In the genomic region with DNA sequence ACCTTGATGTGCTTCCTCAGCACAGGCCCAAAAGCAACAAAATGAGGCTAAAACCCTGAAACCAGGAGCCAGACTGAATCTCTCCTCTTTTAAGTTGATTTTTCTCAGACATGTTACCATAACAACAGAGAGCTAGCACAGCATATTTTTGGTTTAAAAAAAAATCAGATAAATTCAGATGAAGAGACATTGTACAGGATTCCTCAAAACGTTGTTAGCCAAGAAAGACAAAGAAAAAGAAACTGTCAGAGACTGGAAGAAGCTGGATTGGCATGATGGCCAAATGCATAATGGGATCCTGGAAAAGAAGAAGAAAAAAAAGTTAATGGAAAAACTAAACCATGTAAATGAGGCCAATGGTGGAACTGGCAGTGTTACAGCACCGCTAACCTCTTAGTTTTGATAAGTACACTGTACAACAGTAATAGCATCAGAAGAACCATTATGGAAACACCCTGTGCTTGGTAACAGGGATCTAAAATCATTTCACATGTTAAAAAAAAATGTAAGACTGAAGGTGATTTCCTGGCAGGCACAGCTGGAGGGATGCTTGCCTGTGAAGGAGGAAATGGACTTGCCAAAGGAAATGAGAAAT, we compare ENCODE assay signal across 21 mouse cellular contexts.
A peak's percentile ranks its signal among the peaks of the same experiment; 100 is the strongest.
DNase-seq lines count a peak whose midpoint lies in the region; ATAC-seq and TF ChIP-seq lines count a peak whose summit lies in the region.
"Had no signal": no experiment of that assay in that cellular context is flagged by ENCODE, and none has a peak within 500 bp of the region (broad histone marks: within the 10 kb centered on the region; RNA-seq: fewer than 3 reads in every experiment).

No protein-coding gene starts in this region.

- no peak overlapping the region for H3K4me3 ChIP-seq in forebrain, embryonic 16.5 days (replicated peaks; ENCODE audit: low read length)
- no peak overlapping the region for H3K4me3 ChIP-seq in forebrain, embryonic 10.5 days
- H3K4me3 ChIP-seq in lung, embryonic 16.5 days (ENCODE audit: low read length): no peak overlapping the region
- no peak overlapping the region for H3K4me3 ChIP-seq in lung, adult 2 months (replicated peaks; ENCODE audit: extremely low read depth, low read depth, low read length)
- H3K4me3 ChIP-seq: kidney, embryonic 15.5 days; limb, embryonic 13.5 days; liver, embryonic 13.5 days; midbrain, embryonic 12.5 days; neural tube, embryonic 13.5 days had no signal

- 0 out of 2 replicates have a peak, but pooled peaks have one; percentile 33 for ATAC-seq in forebrain, embryonic 16.5 days
- peak; percentile 77 for ATAC-seq in lung, embryonic 16.5 days (ENCODE audit: low read depth)
- ATAC-seq: inflammation-experienced regulatory T-cells, adult 6 months had no signal

- no peak for TF ChIP-seq POLR2A in lung, adult 2 months (IDR thresholded peaks at IDR 0.05; ENCODE audit: borderline replicate concordance, extremely low read depth, low read depth, low read length)

- no peak for DNase-seq in forebrain, embryonic 10.5 days (ENCODE audit: extremely low spot score, low spot score)
- DNase-seq in kidney, postnatal 10 days: peak; percentile 9
- DNase-seq in kidney, adult 11 months: no peak
- DNase-seq in lung, adult 2 months: no peak
- peak; percentile 12 to 25 for DNase-seq in lung, postnatal 4 days
- DNase-seq in layer of hippocampus, adult 8-10 months (ENCODE audit: low spot score in 2 of 2): no peak
- DNase-seq: adrenal gland, postnatal 25 days; cerebellum, adult 18-20 months; cerebellum, postnatal 36 days; gastrocnemius, postnatal 14 days; layer of hippocampus, adult 9-11 months; liver, embryonic 13.5 days; thymus, postnatal 14 days had no signal

- H3K9me3 ChIP-seq in forebrain, embryonic 16.5 days (ENCODE audit: control insufficient read depth, low read length): no peaks in the 10 kb centered on the region
- no peaks in the 10 kb centered on the region for H3K9me3 ChIP-seq in forebrain, embryonic 10.5 days
- no peaks in the 10 kb centered on the region for H3K9me3 ChIP-seq in lung, embryonic 16.5 days (ENCODE audit: control insufficient read depth, low read length)
- H3K9me3 ChIP-seq: kidney, embryonic 15.5 days; limb, embryonic 13.5 days; liver, embryonic 13.5 days; midbrain, embryonic 12.5 days; neural tube, embryonic 13.5 days had no signal

- H3K36me3 ChIP-seq in forebrain, embryonic 16.5 days (ENCODE audit: control insufficient read depth, insufficient read depth): no peaks in the 10 kb centered on the region
- no peaks in the 10 kb centered on the region for H3K36me3 ChIP-seq in forebrain, embryonic 10.5 days (replicated peaks)
- no peaks in the 10 kb centered on the region for H3K36me3 ChIP-seq in lung, embryonic 16.5 days (ENCODE audit: control insufficient read depth, insufficient read depth, low read length)
- H3K36me3 ChIP-seq: kidney, embryonic 15.5 days; limb, embryonic 13.5 days; liver, embryonic 13.5 days; midbrain, embryonic 12.5 days; neural tube, embryonic 13.5 days had no signal

- H3K27me3 ChIP-seq in forebrain, embryonic 16.5 days (replicated peaks; ENCODE audit: control insufficient read depth, insufficient read depth, low read length): no peaks in the 10 kb centered on the region
- H3K27me3 ChIP-seq in forebrain, embryonic 10.5 days (ENCODE audit: poor library complexity, severe bottlenecking): no peaks in the 10 kb centered on the region
- H3K27me3 ChIP-seq in lung, embryonic 16.5 days (ENCODE audit: control insufficient read depth, insufficient read depth, low read depth, low read length): no peaks in the 10 kb centered on the region
- H3K27me3 ChIP-seq: CH12.LX; kidney, embryonic 15.5 days; limb, embryonic 13.5 days; liver, embryonic 13.5 days; midbrain, embryonic 12.5 days; neural tube, embryonic 13.5 days had no signal

- H3K27ac ChIP-seq in forebrain, embryonic 16.5 days (ENCODE audit: low read length): no peak overlapping the region
- no peak overlapping the region for H3K27ac ChIP-seq in forebrain, embryonic 10.5 days
- H3K27ac ChIP-seq in lung, embryonic 16.5 days (ENCODE audit: low read length): 0 out of 2 replicates have a peak overlapping the region, but pooled peaks have one; percentile 13
- H3K27ac ChIP-seq: kidney, embryonic 15.5 days; limb, embryonic 13.5 days; liver, embryonic 13.5 days; midbrain, embryonic 12.5 days; neural tube, embryonic 13.5 days had no signal

- WGBS in forebrain, embryonic 16.5 days: 44% methylated on average over 2 of the region's 2 CpGs
- WGBS in forebrain, embryonic 10.5 days: 90% methylated on average over 2 of the region's 2 CpGs
- 40% methylated on average over 2 of the region's 2 CpGs for WGBS in lung, embryonic 16.5 days
- WGBS in lung, adult 2 months: 50% methylated on average over 2 of the region's 2 CpGs

- H3K9ac ChIP-seq in forebrain, embryonic 16.5 days (replicated peaks; ENCODE audit: low read depth, low read length): no peak overlapping the region
- no peak overlapping the region for H3K9ac ChIP-seq in lung, embryonic 16.5 days (ENCODE audit: low read length)
- H3K9ac ChIP-seq: kidney, embryonic 15.5 days; limb, embryonic 13.5 days; liver, embryonic 13.5 days; midbrain, embryonic 12.5 days; neural tube, embryonic 13.5 days had no signal

- no peak overlapping the region for H3K4me2 ChIP-seq in forebrain, embryonic 16.5 days (ENCODE audit: low read length)
- H3K4me2 ChIP-seq in lung, embryonic 16.5 days (ENCODE audit: low read depth, low read length): no peak overlapping the region
- H3K4me2 ChIP-seq: kidney, embryonic 15.5 days; limb, embryonic 13.5 days; liver, embryonic 13.5 days; midbrain, embryonic 12.5 days; neural tube, embryonic 13.5 days had no signal

- peaks cover 6% of the 10 kb centered on the region; the same call in 1 of the 2 replicates for H3K4me1 ChIP-seq in forebrain, embryonic 16.5 days (replicated peaks; ENCODE audit: control insufficient read depth, insufficient read depth, low read length)
- no peaks in the 10 kb centered on the region for H3K4me1 ChIP-seq in forebrain, embryonic 10.5 days
- H3K4me1 ChIP-seq in lung, embryonic 16.5 days (replicated peaks; ENCODE audit: control insufficient read depth, insufficient read depth, low read length): no peaks in the 10 kb centered on the region; the same call in 1 of the 2 replicates
- H3K4me1 ChIP-seq in lung, adult 2 months (ENCODE audit: control insufficient read depth, insufficient read depth, low read length): no peaks in the 10 kb centered on the region; the same call in 1 of the 2 replicates
- H3K4me1 ChIP-seq: limb, embryonic 13.5 days; liver, embryonic 13.5 days; midbrain, embryonic 12.5 days; neural tube, embryonic 13.5 days had no signal

- no peak for TF ChIP-seq CTCF in lung, adult 2 months (IDR thresholded peaks at IDR 0.05; ENCODE audit: insufficient read depth, low read length)

Comparison
In these comparisons a context has a peak if more than half of its experiments do, and no peak if none do; other contexts are left out.
1. DNase-seq: peak in kidney, postnatal 10 days (single experiment) and lung, postnatal 4 days (2 of 2); none in forebrain, embryonic 10.5 days (single experiment), kidney, adult 11 months (single experiment), lung, adult 2 months (single experiment) and layer of hippocampus, adult 8-10 months (0 of 2).